Mouse (Mus musculus) limb, embryonic 15.5 days (tissue): ENCODE data around the gene Lmo7. TPM values are rescaled to one million over a fixed set of nuclear protein-coding genes. Genes with fewer than 3 reads are reported as not detected.

Experiments
- ATAC-seq: fragments of 200-750 bp; cut with Nextera tagmentation; 2 replicates; pipeline ENCODE4 v1.8.0; 2017; ENCODE audit warnings: low read depth, moderate TSS enrichment; ENCODE audit not compliant: insufficient number of reproducible peaks, low FRiP score, low TSS enrichment
- H3K27ac ChIP-seq: fragments of 300-500 bp; sonication (generic); 2 replicates; pipeline ENCODE4 v1.5.1; 2015; ENCODE audit warnings: moderate library complexity, mild to moderate bottlenecking, inconsistent platforms
- H3K27me3 ChIP-seq: fragments of 300-500 bp; sonication (generic); 2 replicates; pipeline ENCODE4 v1.6.1; 2015; ENCODE audit warnings: inconsistent platforms
- H3K36me3 ChIP-seq: fragments of 300-500 bp; sonication (generic); 2 replicates; pipeline ENCODE4 v1.6.1; 2015; ENCODE audit warnings: inconsistent platforms
- H3K4me1 ChIP-seq: fragments of 300-500 bp; sonication (generic); 2 replicates; pipeline ENCODE4 v1.6.1; 2015; ENCODE audit warnings: inconsistent platforms
- H3K4me2 ChIP-seq: fragments of 300-500 bp; sonication (generic); 2 replicates; pipeline ENCODE4 v1.6.1; 2015; ENCODE audit warnings: mild to moderate bottlenecking, inconsistent platforms
- H3K4me3 ChIP-seq: fragments of 300-500 bp; sonication (generic); 2 replicates; pipeline ENCODE4 v1.5.1; 2015; ENCODE audit warnings: mild to moderate bottlenecking, inconsistent platforms
- H3K9ac ChIP-seq: fragments of 300-500 bp; sonication (generic); 2 replicates; pipeline ENCODE4 v1.6.1; 2015; ENCODE audit warnings: inconsistent platforms
- H3K9me3 ChIP-seq: fragments of 300-500 bp; sonication (generic); 2 replicates; pipeline ENCODE4 v1.6.1; 2016; ENCODE audit warnings: inconsistent platforms
- WGBS: fragments of 180-500 bp; shearing (Covaris S2); methylation state at CpG from one replicate; pipeline ENCODE4 v1.1.7; 2015; 5-methylcytosine and 5-hydroxymethylcytosine counted together
- polyA plus RNA-seq: library from polyadenylated mRNA; unstranded; fragments of >200 nt; fragmentation: Nextera tagmentation; extraction: Ambion mirVana; gene quantifications from 2 replicates; pipeline ENCODE4 v1.2.1, GENCODE M21; 2015

Lmo7 gene
- polyA plus RNA-seq, 1 experiment from 2014 or later = 35.4 TPM

GRCm38 (mm10) chr14:101927646-101928244 lies 198.0 kb downstream of the Lmo7 start:
- Histone ChIP-seq H3K9ac (no peak overlapping the region), H3K4me1 (no peaks in the 10 kb centered on the region), H3K4me2 (no peak overlapping the region), H3K4me3 (no peak overlapping the region), H3K36me3 (peaks cover 8% of the 10 kb centered on the region; the same call in 1 of the 2 replicates), H3K9me3 (no peaks in the 10 kb centered on the region), H3K27ac (no peak overlapping the region), H3K27me3 (no peaks in the 10 kb centered on the region)
- no peak for ATAC-seq
- WGBS = 78% methylated on average over 12 of the region's 12 CpGs

- ATAC-seq = no peak
These were observed 201.1 kb downstream of the Lmo7 start for GRCm38 (mm10) chr14:101930576-101931447.

GRCm38 (mm10) chr14:101931448-101931750 lies 201.6 kb downstream of the Lmo7 start:
- H3K9ac ChIP-seq = no peak overlapping the region
- no peaks in the 10 kb centered on the region for H3K9me3 ChIP-seq
- no peak for ATAC-seq
- no peak overlapping the region for H3K27ac ChIP-seq
- 48% methylated on average over 4 of the region's 4 CpGs for WGBS
- H3K36me3 ChIP-seq = peaks cover 8% of the 10 kb centered on the region; the same call in 1 of the 2 replicates
- H3K4me2 ChIP-seq = no peak overlapping the region
- no peaks in the 10 kb centered on the region; the same call in 1 of the 2 replicates for H3K4me1 ChIP-seq
- no peaks in the 10 kb centered on the region for H3K27me3 ChIP-seq
- H3K4me3 ChIP-seq = no peak overlapping the region

More at GRCm38 (mm10) chr14:101930576-101931447, 201.1 kb downstream of the Lmo7 start:
- H3K9me3 ChIP-seq = no peaks in the 10 kb centered on the region
- no peaks in the 10 kb centered on the region for H3K27me3 ChIP-seq
- H3K27ac ChIP-seq = no peak overlapping the region
- WGBS = 87% methylated on average over 25 of the region's 25 CpGs
- H3K36me3 ChIP-seq = peaks cover 8% of the 10 kb centered on the region; the same call in 1 of the 2 replicates
- H3K4me2 ChIP-seq = no peak overlapping the region
- no peaks in the 10 kb centered on the region; the same call in 1 of the 2 replicates for H3K4me1 ChIP-seq
- H3K4me3 ChIP-seq = no peak overlapping the region
- H3K9ac ChIP-seq = no peak overlapping the region

DNA sequence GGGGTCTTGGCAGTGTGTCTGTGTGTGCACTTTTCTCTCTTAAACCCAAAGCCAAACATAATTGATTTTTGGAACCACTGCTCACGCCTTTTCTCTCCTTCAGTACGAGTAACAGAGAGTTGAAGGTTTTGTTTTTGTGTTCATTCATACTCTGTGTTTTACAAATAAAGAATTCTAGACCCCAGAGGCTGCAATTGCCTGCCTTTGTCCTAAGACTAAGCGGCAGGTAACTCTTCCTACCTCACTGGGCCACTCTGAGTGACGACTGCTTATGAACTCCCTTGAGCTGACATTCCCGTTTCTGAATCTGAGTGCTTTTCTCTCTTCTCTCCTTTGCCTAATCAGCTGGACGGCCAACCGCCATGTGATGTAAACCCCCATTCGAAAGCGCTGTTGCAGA lies 203.8 kb downstream of the Lmo7 start:
- 82% methylated on average over 9 of the region's 9 CpGs for WGBS
- Histone ChIP-seq H3K9me3 (no peaks in the 10 kb centered on the region), H3K27me3 (no peaks in the 10 kb centered on the region), H3K4me3 (no peak overlapping the region), H3K4me2 (no peak overlapping the region), H3K36me3 (peaks cover 8% of the 10 kb centered on the region; the same call in 1 of the 2 replicates), H3K9ac (no peak overlapping the region), H3K4me1 (no peaks in the 10 kb centered on the region; the same call in 1 of the 2 replicates), H3K27ac (no peak overlapping the region)
- ATAC-seq = no peak

- peak overlapping the region; percentile 36 for H3K4me2 ChIP-seq
- no peaks in the 10 kb centered on the region for H3K9me3 ChIP-seq
- peaks cover 3% of the 10 kb centered on the region for H3K4me1 ChIP-seq
- no peaks in the 10 kb centered on the region for H3K27me3 ChIP-seq
- no peaks in the 10 kb centered on the region for H3K36me3 ChIP-seq
- peak; percentile 26; the same call in 1 of the 2 replicates for ATAC-seq
- H3K27ac ChIP-seq = no peak overlapping the region
- H3K9ac ChIP-seq = no peak overlapping the region
- H3K4me3 ChIP-seq = no peak overlapping the region
- 5% methylated on average over 4 of the region's 4 CpGs for WGBS
These were observed 213.2 kb downstream of the Lmo7 start for GRCm38 (mm10) chr14:101942971-101943370.

- Histone ChIP-seq H3K4me1 (peaks cover 3% of the 10 kb centered on the region), H3K36me3 (no peaks in the 10 kb centered on the region), H3K9ac (no peak overlapping the region), H3K4me2 (no peak overlapping the region), H3K27me3 (no peaks in the 10 kb centered on the region), H3K27ac (no peak overlapping the region), H3K4me3 (no peak overlapping the region), H3K9me3 (no peaks in the 10 kb centered on the region)
- ATAC-seq = no peak
- 43% methylated on average over 21 of the region's 21 CpGs for WGBS
These were observed 217.2 kb downstream of the Lmo7 start for GRCm38 (mm10) chr14:101946711-101947516.

- no peak for ATAC-seq
These were observed 219.4 kb downstream of the Lmo7 start for GRCm38 (mm10) chr14:101949114-101949513.

DNA sequence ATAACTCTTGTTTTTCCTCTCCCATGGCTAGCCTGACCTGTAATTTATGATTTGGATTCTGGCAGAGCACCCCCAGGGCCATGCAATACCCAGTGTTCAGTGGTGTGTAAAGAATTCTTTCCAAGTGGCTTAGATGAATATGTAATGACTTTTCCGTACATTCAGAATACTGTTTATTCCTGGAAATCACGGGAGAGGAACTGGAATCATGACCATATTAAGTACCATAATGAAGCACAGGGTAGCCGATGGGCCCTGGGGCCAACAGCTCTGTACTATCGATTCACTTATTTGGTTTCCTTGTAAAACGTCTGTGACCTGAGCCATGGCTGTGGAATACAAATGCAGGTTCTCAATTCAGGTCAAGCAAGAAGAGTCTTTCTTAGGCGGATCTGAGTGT lies 221.3 kb downstream of the Lmo7 start:
- no peak overlapping the region for H3K9ac ChIP-seq
- no peaks in the 10 kb centered on the region for H3K4me1 ChIP-seq
- no peaks in the 10 kb centered on the region for H3K27me3 ChIP-seq
- no peaks in the 10 kb centered on the region for H3K9me3 ChIP-seq
- no peak for ATAC-seq
- no peak overlapping the region for H3K27ac ChIP-seq
- 58% methylated on average over 6 of the region's 6 CpGs for WGBS
- H3K4me3 ChIP-seq = no peak overlapping the region
- no peaks in the 10 kb centered on the region for H3K36me3 ChIP-seq
- H3K4me2 ChIP-seq = no peak overlapping the region

More at GRCm38 (mm10) chr14:101949114-101949513, 219.4 kb downstream of the Lmo7 start:
- no peaks in the 10 kb centered on the region for H3K4me1 ChIP-seq
- no peak overlapping the region for H3K4me2 ChIP-seq
- H3K9me3 ChIP-seq = no peaks in the 10 kb centered on the region
- no peak overlapping the region for H3K4me3 ChIP-seq
- H3K9ac ChIP-seq = no peak overlapping the region
- H3K27ac ChIP-seq = no peak overlapping the region
- WGBS = 57% methylated on average over 2 of the region's 2 CpGs
- no peaks in the 10 kb centered on the region for H3K36me3 ChIP-seq
- H3K27me3 ChIP-seq = no peaks in the 10 kb centered on the region

DNA sequence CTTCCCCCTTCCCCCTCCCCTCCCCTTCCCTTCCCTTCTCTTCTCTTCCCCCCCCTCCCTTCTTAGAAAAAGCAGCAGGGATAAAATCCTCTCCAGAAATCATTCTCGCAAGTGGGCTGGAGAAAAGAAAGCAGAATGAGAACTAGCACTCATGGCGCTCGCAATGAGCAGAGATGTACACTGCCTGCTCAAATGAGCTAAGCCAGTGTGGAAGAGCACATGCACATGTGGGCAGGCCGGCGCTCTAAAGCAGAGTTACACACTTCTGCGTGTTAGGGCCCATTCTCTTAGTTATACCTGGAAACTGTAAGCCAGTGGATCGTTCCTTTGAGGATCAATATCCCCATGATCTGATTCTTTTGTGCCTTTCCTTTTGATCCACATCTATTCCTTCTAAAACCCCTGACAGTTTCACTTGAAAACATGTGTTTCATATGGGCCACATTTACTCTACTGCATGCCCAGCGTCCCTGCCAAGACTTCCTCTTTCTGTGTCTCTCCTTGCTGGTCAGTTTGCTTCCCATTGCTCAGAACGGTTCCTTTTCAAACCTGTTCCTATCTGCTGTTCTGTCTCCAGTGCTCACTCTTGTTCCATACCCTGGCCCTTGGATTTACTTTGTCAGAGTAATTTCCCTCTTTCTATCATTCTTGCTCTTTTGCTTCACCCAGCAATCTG lies 224.2 kb downstream of the Lmo7 start:
- Histone ChIP-seq H3K4me3 (no peak overlapping the region), H3K4me2 (no peak overlapping the region), H3K4me1 (no peaks in the 10 kb centered on the region), H3K36me3 (no peaks in the 10 kb centered on the region), H3K27ac (no peak overlapping the region), H3K9me3 (no peaks in the 10 kb centered on the region), H3K9ac (no peak overlapping the region), H3K27me3 (no peaks in the 10 kb centered on the region)
- ATAC-seq = no peak
- WGBS = 79% methylated on average over 9 of the region's 9 CpGs

- Histone ChIP-seq H3K27ac (no peak overlapping the region), H3K4me1 (no peaks in the 10 kb centered on the region), H3K4me3 (no peak overlapping the region), H3K36me3 (no peaks in the 10 kb centered on the region), H3K4me2 (no peak overlapping the region), H3K9me3 (no peaks in the 10 kb centered on the region), H3K27me3 (no peaks in the 10 kb centered on the region), H3K9ac (no peak overlapping the region)
- ATAC-seq = no peak
- WGBS = 78% methylated on average over 6 of the region's 6 CpGs
These were observed 234.6 kb downstream of the Lmo7 start for GRCm38 (mm10) chr14:101964381-101964780.

GRCm38 (mm10) chr14:101964956-101965355 lies 235.2 kb downstream of the Lmo7 start:
- ATAC-seq = no peak
- Histone ChIP-seq H3K9ac (no peak overlapping the region), H3K9me3 (no peaks in the 10 kb centered on the region), H3K27ac (no peak overlapping the region), H3K4me1 (no peaks in the 10 kb centered on the region), H3K36me3 (no peaks in the 10 kb centered on the region), H3K27me3 (no peaks in the 10 kb centered on the region), H3K4me2 (no peak overlapping the region), H3K4me3 (no peak overlapping the region)
- 77% methylated on average over 1 of the region's 1 CpGs for WGBS
